Mouse (Mus musculus) brown adipose tissue, adult 24 weeks (tissue): ENCODE results near the gene H2-M10.5. TPM values are rescaled to one million over a fixed set of nuclear protein-coding genes. Genes with fewer than 3 reads are reported as not detected.

ENCODE experiments used
- polyA plus RNA-seq: library from polyadenylated mRNA; stranded (reverse); fragments of >200 nt; gene quantifications from 2 replicates; pipeline ENCODE4 v1.2.4, GENCODE M21; 2012; ENCODE audit not compliant: missing spikeins, insufficient read depth, insufficient read length

Gene H2-M10.5
- polyA plus RNA-seq, 1 experiment = not detected

Other genes with a start within 250 kb of the H2-M10.5 start
- gene H2-M11, start 225.8 kb upstream of the H2-M10.5 start, polyA plus RNA-seq = not detected in 2 replicates
- gene H2-M9, start 130.2 kb upstream of the H2-M10.5 start, polyA plus RNA-seq = not detected in 2 replicates
- not detected in 2 replicates for gene H2-M1, start 100.7 kb upstream of the H2-M10.5 start, polyA plus RNA-seq
- not detected in 2 replicates for gene H2-M10.6, start 39.3 kb downstream of the H2-M10.5 start, polyA plus RNA-seq
- gene Trim26, start 64.2 kb downstream of the H2-M10.5 start, polyA plus RNA-seq = 14.9 and 17.1 TPM in 2 replicates
- not detected in 2 replicates for gene Trim15, start 94.3 kb downstream of the H2-M10.5 start, polyA plus RNA-seq
- gene Trim10, start 96.7 kb downstream of the H2-M10.5 start, polyA plus RNA-seq = 0.67 TPM in 1 of 2 replicates, not detected in the other
- gene Trim40, start 117.2 kb downstream of the H2-M10.5 start, polyA plus RNA-seq = not detected in 2 replicates
- not detected in 2 replicates for gene Trim31, start 125.2 kb downstream of the H2-M10.5 start, polyA plus RNA-seq
- not detected in 2 replicates for gene Rnf39, start 170.0 kb downstream of the H2-M10.5 start, polyA plus RNA-seq
- gene Ppp1r11, start 178.8 kb downstream of the H2-M10.5 start, polyA plus RNA-seq = 55.7 and 69.7 TPM in 2 replicates
- gene Znrd1, start 185.6 kb downstream of the H2-M10.5 start, polyA plus RNA-seq = 32.3 and 39.8 TPM in 2 replicates
- 28.6 and 29.2 TPM in 2 replicates for gene Znrd1as, start 185.7 kb downstream of the H2-M10.5 start, polyA plus RNA-seq
- not detected in 2 replicates for gene 2410137M14Rik, start 208.3 kb downstream of the H2-M10.5 start, polyA plus RNA-seq
- 0.63 TPM in 1 of 2 replicates, not detected in the other for gene H2-M5, start 216.6 kb downstream of the H2-M10.5 start, polyA plus RNA-seq
- gene Zfp57, start 228.3 kb downstream of the H2-M10.5 start, polyA plus RNA-seq = not detected in 2 replicates